Mouse (Mus musculus): ENCODE results near the gene Abcb9. TPM values are rescaled to one million over a fixed set of nuclear protein-coding genes. Genes with fewer than 3 reads are reported as not detected.

Gene Abcb9
- total and polyA plus RNA-seq, 3 experiments: 8.9 to 10.1 (median 9.9) TPM

- Histone ChIP-seq H3K27me3 (ENCODE audit: control insufficient read depth, insufficient read depth, low read length) (no peaks in the 10 kb centered on the region), H3K79me2 (replicated peaks; ENCODE audit: control insufficient read depth, insufficient read depth, low read length) (no peaks in the 10 kb centered on the region), H3K4me1 (ENCODE audit: control insufficient read depth, insufficient read depth, low read length) (peaks cover 2% of the 10 kb centered on the region; the same call in 1 of the 2 replicates), H3K9ac (ENCODE audit: low read depth, low read length) (no peak overlapping the region), H3K27ac (no peak overlapping the region), H3K4me3 (no peak overlapping the region), H3K36me3 (ENCODE audit: control insufficient read depth, insufficient read depth, low read length) (no peaks in the 10 kb centered on the region)
- 64% methylated on average over 9 of the region's 9 CpGs for WGBS
- intact Hi-C loops (cut with DNase I): no loop called here
- TF ChIP-seq EP300 (IDR thresholded peaks at IDR 0.05; ENCODE audit: insufficient read depth, low read depth, low read length): no peak
- DNase-seq: no peak
Observed at GRCm38 (mm10) chr5:124091951-124092406, 3.6 kb downstream of the Abcb9 start.

GRCm38 (mm10) chr5:124089868-124090267 lies 5.7 kb downstream of the Abcb9 start:
- no peak overlapping the region for H3K27ac ChIP-seq
- 84% methylated on average over 23 of the region's 23 CpGs for WGBS
- H3K4me1 ChIP-seq (ENCODE audit: control insufficient read depth, insufficient read depth, low read length): peaks cover 2% of the 10 kb centered on the region; the same call in 1 of the 2 replicates
- DNase-seq: no peak
- H3K79me2 ChIP-seq (replicated peaks; ENCODE audit: control insufficient read depth, insufficient read depth, low read length): no peaks in the 10 kb centered on the region
- no peaks in the 10 kb centered on the region for H3K27me3 ChIP-seq (ENCODE audit: control insufficient read depth, insufficient read depth, low read length)
- no peaks in the 10 kb centered on the region for H3K36me3 ChIP-seq (ENCODE audit: control insufficient read depth, insufficient read depth, low read length)
- intact Hi-C loops (cut with DNase I): no loop called here
- no peak for TF ChIP-seq POLR2A (IDR thresholded peaks at IDR 0.05; ENCODE audit: insufficient read depth, low read depth, low read length)
- no peak for TF ChIP-seq CTCF (IDR thresholded peaks at IDR 0.05)
- no peak for TF ChIP-seq EP300 (IDR thresholded peaks at IDR 0.05; ENCODE audit: insufficient read depth, low read depth, low read length)
- H3K9ac ChIP-seq (ENCODE audit: low read depth, low read length): no peak overlapping the region
- H3K4me3 ChIP-seq: no peak overlapping the region

- WGBS: 63% methylated on average over 4 of the region's 4 CpGs
- no peak overlapping the region for H3K27ac ChIP-seq
- H3K36me3 ChIP-seq (ENCODE audit: control insufficient read depth, insufficient read depth, low read length): no peaks in the 10 kb centered on the region
- H3K79me2 ChIP-seq (replicated peaks; ENCODE audit: control insufficient read depth, insufficient read depth, low read length): no peaks in the 10 kb centered on the region
- no peaks in the 10 kb centered on the region for H3K4me1 ChIP-seq (ENCODE audit: control insufficient read depth, insufficient read depth, low read length)
- no peak for TF ChIP-seq POLR2A (IDR thresholded peaks at IDR 0.05; ENCODE audit: insufficient read depth, low read depth, low read length)
- TF ChIP-seq EP300 (IDR thresholded peaks at IDR 0.05; ENCODE audit: insufficient read depth, low read depth, low read length): no peak
- no peak for TF ChIP-seq CTCF (IDR thresholded peaks at IDR 0.05)
- H3K9ac ChIP-seq (ENCODE audit: low read depth, low read length): no peak overlapping the region
- DNase-seq: no peak
- intact Hi-C loops (cut with DNase I): no loop called here
- no peaks in the 10 kb centered on the region for H3K27me3 ChIP-seq (ENCODE audit: control insufficient read depth, insufficient read depth, low read length)
- no peak overlapping the region for H3K4me3 ChIP-seq
Observed at GRCm38 (mm10) chr5:124086876-124087275, 8.7 kb downstream of the Abcb9 start.

- no peak overlapping the region for H3K27ac ChIP-seq
- 58% methylated on average over 3 of the region's 3 CpGs for WGBS
- no peak for DNase-seq
- H3K36me3 ChIP-seq (ENCODE audit: control insufficient read depth, insufficient read depth, low read length): no peaks in the 10 kb centered on the region
- H3K79me2 ChIP-seq (replicated peaks; ENCODE audit: control insufficient read depth, insufficient read depth, low read length): no peaks in the 10 kb centered on the region
- no peak overlapping the region for H3K4me3 ChIP-seq
- intact Hi-C loops (cut with DNase I): loop anchor here (1.0 to 2.0 kb wide), 2 partner anchors 84 to 139 kb away; no protein-coding TSS in a partner anchor
- no peak overlapping the region for H3K9ac ChIP-seq (ENCODE audit: low read depth, low read length)
- H3K4me1 ChIP-seq (ENCODE audit: control insufficient read depth, insufficient read depth, low read length): no peaks in the 10 kb centered on the region
- no peaks in the 10 kb centered on the region for H3K27me3 ChIP-seq (ENCODE audit: control insufficient read depth, insufficient read depth, low read length)
- TF ChIP-seq EP300 (IDR thresholded peaks at IDR 0.05; ENCODE audit: insufficient read depth, low read depth, low read length): no peak
- no peak for TF ChIP-seq POLR2A (IDR thresholded peaks at IDR 0.05; ENCODE audit: insufficient read depth, low read depth, low read length)
- no peak for TF ChIP-seq CTCF (IDR thresholded peaks at IDR 0.05)
Observed at GRCm38 (mm10) chr5:124085513-124085912, 10.1 kb downstream of the Abcb9 start.

GRCm38 (mm10) chr5:124084588-124085173 lies 10.9 kb downstream of the Abcb9 start:
- intact Hi-C loops (cut with DNase I): loop anchor here (1.0 to 5.0 kb wide), 3 partner anchors 37 to 138 kb away; no protein-coding TSS in a partner anchor
- Histone ChIP-seq H3K4me1 (ENCODE audit: control insufficient read depth, insufficient read depth, low read length) (no peaks in the 10 kb centered on the region), H3K27ac (no peak overlapping the region), H3K27me3 (ENCODE audit: control insufficient read depth, insufficient read depth, low read length) (no peaks in the 10 kb centered on the region), H3K9ac (ENCODE audit: low read depth, low read length) (no peak overlapping the region), H3K4me3 (no peak overlapping the region), H3K79me2 (replicated peaks; ENCODE audit: control insufficient read depth, insufficient read depth, low read length) (no peaks in the 10 kb centered on the region), H3K36me3 (ENCODE audit: control insufficient read depth, insufficient read depth, low read length) (no peaks in the 10 kb centered on the region)
- WGBS: 41% methylated on average over 11 of the region's 11 CpGs
- TF ChIP-seq EP300 (IDR thresholded peaks at IDR 0.05; ENCODE audit: insufficient read depth, low read depth, low read length) (peak; percentile 99), CTCF (IDR thresholded peaks at IDR 0.05) (no peak; the same call in 1 of the 2 replicates), POLR2A (IDR thresholded peaks at IDR 0.05; ENCODE audit: insufficient read depth, low read depth, low read length) (no peak)
- DNase-seq: peak; percentile 81 to 88

GRCm38 (mm10) chr5:124083850-124084587 lies 11.6 kb downstream of the Abcb9 start:
- H3K36me3 ChIP-seq (ENCODE audit: control insufficient read depth, insufficient read depth, low read length): no peaks in the 10 kb centered on the region
- no peak for DNase-seq
- H3K27me3 ChIP-seq (ENCODE audit: control insufficient read depth, insufficient read depth, low read length): no peaks in the 10 kb centered on the region
- no peak overlapping the region for H3K4me3 ChIP-seq
- intact Hi-C loops (cut with DNase I): loop anchor here (2.0 to 5.0 kb wide), 2 partner anchors 37 to 137 kb away; no protein-coding TSS in a partner anchor
- H3K9ac ChIP-seq (ENCODE audit: low read depth, low read length): no peak overlapping the region
- H3K79me2 ChIP-seq (replicated peaks; ENCODE audit: control insufficient read depth, insufficient read depth, low read length): no peaks in the 10 kb centered on the region
- WGBS: 86% methylated on average over 14 of the region's 14 CpGs
- no peak overlapping the region for H3K27ac ChIP-seq
- H3K4me1 ChIP-seq (ENCODE audit: control insufficient read depth, insufficient read depth, low read length): no peaks in the 10 kb centered on the region
- TF ChIP-seq POLR2A (IDR thresholded peaks at IDR 0.05; ENCODE audit: insufficient read depth, low read depth, low read length): no peak
- TF ChIP-seq CTCF (IDR thresholded peaks at IDR 0.05): no peak
- TF ChIP-seq EP300 (IDR thresholded peaks at IDR 0.05; ENCODE audit: insufficient read depth, low read depth, low read length): no peak

Measured in heart, adult 2 months (tissue).